Mouse (Mus musculus) G1E-ER4 (cell line): ENCODE measurements around the gene Tcirg1. TPM values are rescaled to one million over a fixed set of nuclear protein-coding genes. Genes with fewer than 3 reads are reported as not detected.

Source experiments
- GATA1 ChIP-seq: IDR thresholded peaks from one replicate; pipeline ENCODE4 v1.8.0; 2012; ENCODE audit warnings: low read length, inconsistent platforms
- polyA plus RNA-seq: library from polyadenylated mRNA; stranded (reverse); fragments of >175 nt; gene quantifications from 2 replicates; pipeline ENCODE4 v1.2.3, GENCODE M21; 2012

The Tcirg1 gene
- polyA plus RNA-seq, 1 experiment = 39.3 TPM

DNA sequence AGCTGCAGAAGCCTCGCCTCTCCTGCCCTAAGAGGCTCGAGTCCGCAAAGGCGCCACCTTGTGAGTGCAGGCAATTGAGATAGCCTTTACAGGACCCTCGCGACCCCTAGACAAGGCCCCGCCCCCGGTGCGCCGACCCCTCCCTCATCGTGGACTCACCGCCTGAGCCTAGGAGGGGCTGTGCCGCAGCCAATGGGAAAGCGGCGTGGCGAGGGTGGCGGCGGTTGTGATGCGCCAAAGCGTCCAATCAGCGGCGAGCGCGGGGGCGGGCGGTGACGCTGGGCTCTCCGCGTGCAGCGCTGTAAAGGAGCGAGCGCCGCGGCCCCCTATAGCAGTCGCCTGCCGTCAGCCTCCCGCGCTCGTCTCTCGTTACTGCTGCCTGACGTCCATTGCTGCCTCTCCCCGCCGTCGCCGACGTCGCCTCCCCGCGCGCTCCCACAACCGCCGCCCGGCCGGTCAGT, 55.4 kb downstream of the Tcirg1 start, which contains the start of gene Chka:
Gene Chka (plus strand): TSS at position 272 of the 461 bp plus-strand sequence.
- TF ChIP-seq GATA1 = no peak

DNA sequence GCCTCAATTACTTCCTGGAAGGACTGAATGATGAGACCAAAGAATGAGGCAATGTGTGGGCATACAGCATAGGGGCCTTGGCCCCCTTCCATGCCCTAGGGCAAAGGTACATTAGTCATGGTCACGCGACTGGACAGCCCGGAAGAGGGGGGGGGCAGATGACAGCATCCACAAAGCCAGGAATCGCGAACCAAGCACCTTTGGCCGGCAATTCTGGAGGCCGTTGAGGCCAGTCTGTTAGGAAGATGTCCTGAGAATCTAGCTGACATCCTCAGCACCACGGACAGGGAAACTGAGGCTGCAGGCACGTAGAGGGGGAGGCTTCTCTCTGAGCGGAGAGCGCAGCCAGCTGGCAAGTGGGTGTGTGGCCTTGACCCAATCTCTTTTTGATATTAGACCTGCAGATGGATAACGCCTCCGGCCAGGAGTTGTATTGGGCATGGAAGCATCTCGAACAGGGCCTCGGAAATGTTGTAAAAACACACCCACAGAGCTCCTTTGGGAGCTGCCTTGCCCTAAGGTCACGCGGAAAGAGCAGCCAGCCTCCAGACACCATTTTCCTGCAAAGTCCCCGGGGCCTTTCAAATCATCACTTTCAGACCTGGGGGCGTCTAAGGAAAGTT, 56.0 kb downstream of the Tcirg1 start:
- TF ChIP-seq GATA1 = no peak

DNA sequence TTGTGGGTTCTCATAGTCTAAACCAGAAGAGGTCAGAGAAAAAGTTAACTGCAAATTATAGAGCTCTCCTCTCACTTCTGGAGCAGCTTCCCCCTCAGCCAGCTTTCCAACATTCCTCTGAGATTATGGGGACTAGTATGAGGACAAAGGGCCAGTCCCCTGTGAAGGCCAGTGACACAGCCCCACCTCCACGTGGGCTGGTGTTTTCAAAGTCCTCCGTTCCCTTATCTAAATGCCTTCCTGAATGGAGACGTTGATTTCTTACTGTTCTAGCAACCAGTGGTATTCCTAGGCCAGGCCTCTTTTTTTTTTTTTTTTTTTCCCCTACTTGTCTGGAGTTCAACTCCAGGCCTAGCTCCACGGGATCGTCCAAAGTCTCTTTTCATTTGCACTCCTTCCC, 56.9 kb downstream of the Tcirg1 start:
- no peak for TF ChIP-seq GATA1

DNA sequence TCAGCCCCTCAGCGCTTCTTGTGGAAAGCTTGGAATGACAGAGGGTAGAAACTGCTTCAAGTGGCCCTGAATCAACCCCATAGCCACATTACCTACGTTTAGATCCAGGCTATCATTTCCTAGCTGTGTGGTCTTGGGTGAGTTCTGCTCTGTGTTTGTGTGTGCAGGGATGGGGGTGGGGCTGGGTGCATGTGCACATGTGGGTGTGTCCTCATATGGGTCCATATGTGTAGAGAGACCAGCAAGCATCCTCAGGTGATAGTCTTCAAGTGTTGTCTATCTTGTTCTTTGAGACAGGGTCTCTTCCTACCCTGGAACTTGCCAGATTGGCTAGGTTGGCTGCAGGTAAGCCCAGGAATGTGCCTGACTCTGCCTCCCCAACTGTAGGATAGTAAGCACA, 57.7 kb downstream of the Tcirg1 start:
- TF ChIP-seq GATA1 = no peak

DNA sequence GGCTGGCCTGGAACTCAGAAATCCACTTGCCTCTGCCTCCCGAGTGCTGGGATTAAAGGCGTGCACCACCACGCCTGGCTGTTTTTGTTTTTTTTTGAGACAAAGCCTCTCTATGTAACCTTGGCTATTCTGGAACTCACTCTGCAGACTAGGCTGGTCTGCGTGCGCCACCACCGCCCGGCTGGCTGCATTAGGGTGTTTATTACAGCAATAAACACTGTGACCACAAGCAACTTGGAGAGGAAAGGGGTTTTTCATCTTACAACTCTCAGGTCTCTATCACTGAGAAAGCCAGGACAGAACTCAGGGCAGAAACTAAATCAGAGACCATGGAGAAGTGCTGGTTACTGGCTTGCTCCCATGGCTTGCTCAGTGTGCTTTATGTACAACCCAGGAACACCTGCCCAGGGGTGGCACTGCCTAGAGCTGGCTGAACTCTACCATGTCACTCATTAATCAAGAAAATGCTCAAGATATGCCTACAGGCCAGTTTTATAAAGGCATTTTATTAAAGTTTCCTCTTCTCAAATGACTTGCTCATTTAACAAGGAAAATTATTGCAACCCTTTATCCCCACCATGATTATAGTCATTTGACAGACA, 58.6 kb downstream of the Tcirg1 start:
- TF ChIP-seq GATA1 = no peak

DNA sequence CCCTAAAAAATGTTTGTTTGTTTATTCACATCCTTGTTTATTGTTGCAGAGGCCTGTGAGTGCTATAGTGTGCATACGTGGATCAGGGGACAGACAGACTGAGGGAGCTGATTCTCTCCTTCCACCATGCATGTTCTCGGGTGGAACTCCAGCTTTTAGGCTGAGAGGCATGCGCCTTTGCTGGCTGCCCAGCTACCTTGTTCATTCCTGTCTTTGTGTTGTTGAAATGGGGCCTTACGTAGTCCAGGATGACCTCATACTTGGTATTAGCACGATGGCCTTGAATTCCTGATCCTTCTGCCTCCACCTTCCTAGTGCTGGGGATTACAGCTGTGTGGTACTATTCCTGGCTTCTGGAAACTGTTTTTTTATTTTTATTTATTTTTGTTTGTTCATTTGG, 59.2 kb downstream of the Tcirg1 start:
- no peak for TF ChIP-seq GATA1

DNA sequence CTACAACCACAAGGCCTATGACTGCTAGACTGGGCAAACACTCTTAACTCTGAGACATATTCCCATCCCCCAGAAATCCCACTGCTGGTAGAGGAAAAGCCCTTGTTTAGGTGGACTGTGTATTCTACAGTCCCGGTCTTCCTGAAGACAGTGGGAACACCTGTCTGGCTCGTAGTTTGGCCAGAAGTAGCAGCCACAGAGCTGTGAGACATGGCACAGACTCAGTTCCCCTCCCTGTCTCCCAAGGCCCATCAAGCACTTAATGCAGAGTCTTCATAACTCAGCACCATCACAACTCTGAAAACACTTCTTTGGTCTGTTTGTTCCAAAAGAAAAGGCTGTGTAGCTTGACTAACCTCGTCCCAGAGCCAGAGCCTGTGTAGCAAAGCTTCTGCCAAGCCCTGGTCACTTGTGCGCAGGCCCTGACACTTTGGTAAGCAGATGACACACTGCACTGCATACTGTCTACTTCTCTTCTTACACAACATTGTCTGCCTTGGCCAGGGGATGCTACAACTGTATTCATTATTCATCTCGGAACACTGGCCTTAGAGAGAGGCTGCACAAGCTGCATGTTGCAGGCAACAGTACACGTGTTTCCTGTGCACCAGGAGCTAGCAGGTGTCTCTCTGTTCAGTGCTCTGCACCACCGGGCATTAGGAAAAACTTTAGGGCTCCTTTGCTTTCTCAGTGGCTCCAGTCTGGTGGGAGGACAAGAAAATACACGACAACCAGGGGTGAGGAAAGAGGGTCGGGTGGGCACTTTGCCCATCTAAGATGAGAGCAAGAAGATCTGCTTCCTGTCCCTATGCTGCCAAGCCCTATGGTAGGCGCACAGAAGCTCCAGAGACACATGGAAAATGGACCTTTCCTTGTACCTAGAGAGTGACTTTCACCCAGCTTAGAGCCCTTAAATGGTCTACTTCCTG, 60.0 kb downstream of the Tcirg1 start:
- no peak for TF ChIP-seq GATA1

Other genes starting within 250 kb of the Tcirg1 start
- 0.03 and 0.04 TPM in 2 replicates for gene Lrp5, start 220.6 kb downstream of the Tcirg1 start, polyA plus RNA-seq
- 10.8 and 22.4 TPM in 2 replicates for gene 1810055G02Rik, start 198.8 kb downstream of the Tcirg1 start, polyA plus RNA-seq
- gene Kmt5b, start 139.7 kb downstream of the Tcirg1 start, polyA plus RNA-seq = 7.1 and 10.0 TPM in 2 replicates
- gene Chka, start 55.4 kb downstream of the Tcirg1 start, polyA plus RNA-seq = 15.2 and 16.8 TPM in 2 replicates
- gene Ndufs8, start 5.6 kb upstream of the Tcirg1 start, polyA plus RNA-seq = 41.9 and 220 TPM in 2 replicates
- not detected in 2 replicates for gene Aldh3b1, start 22.7 kb upstream of the Tcirg1 start, polyA plus RNA-seq
- 0.11 TPM in 1 of 2 replicates, not detected in the other for gene Unc93b1, start 28.1 kb upstream of the Tcirg1 start, polyA plus RNA-seq
- not detected in 2 replicates for gene Aldh3b3, start 51.5 kb upstream of the Tcirg1 start, polyA plus RNA-seq
- gene Aldh3b2, start 65.2 kb upstream of the Tcirg1 start, polyA plus RNA-seq = not detected in 2 replicates
- gene Acy3, start 79.4 kb upstream of the Tcirg1 start, polyA plus RNA-seq = 5.4 and 7.1 TPM in 2 replicates
- gene Tbx10, start 85.6 kb upstream of the Tcirg1 start, polyA plus RNA-seq = not detected in 2 replicates
- gene Nudt8, start 93.4 kb upstream of the Tcirg1 start, polyA plus RNA-seq = 26.3 and 32.2 TPM in 2 replicates
- 3.8 and 5.3 TPM in 2 replicates for gene Gm49405, start 93.5 kb upstream of the Tcirg1 start, polyA plus RNA-seq
- 7.2 and 8.9 TPM in 2 replicates for gene Doc2g, start 96.2 kb upstream of the Tcirg1 start, polyA plus RNA-seq
- 378 and 401 TPM in 2 replicates for gene Ndufv1, start 105.7 kb upstream of the Tcirg1 start, polyA plus RNA-seq
- gene Gstp1, start 130.9 kb upstream of the Tcirg1 start, polyA plus RNA-seq = 40.1 and 105 TPM in 2 replicates
- not detected in 2 replicates for gene Gstp2, start 138.9 kb upstream of the Tcirg1 start, polyA plus RNA-seq
- 4.1 and 7.7 TPM in 2 replicates for gene Gstp3, start 152.4 kb upstream of the Tcirg1 start, polyA plus RNA-seq
- gene Cabp2, start 174.4 kb upstream of the Tcirg1 start, polyA plus RNA-seq = not detected in 2 replicates
- gene Cdk2ap2, start 190.0 kb upstream of the Tcirg1 start, polyA plus RNA-seq = 70.4 and 72.4 TPM in 2 replicates
- gene Pitpnm1, start 192.9 kb upstream of the Tcirg1 start, polyA plus RNA-seq = 36.1 and 36.7 TPM in 2 replicates
- 99.6 and 105 TPM in 2 replicates for gene Aip, start 218.7 kb upstream of the Tcirg1 start, polyA plus RNA-seq
- not detected in 2 replicates for gene Gpr152, start 232.7 kb upstream of the Tcirg1 start, polyA plus RNA-seq
- gene Cabp4, start 236.9 kb upstream of the Tcirg1 start, polyA plus RNA-seq = 0.06 TPM in 1 of 2 replicates, not detected in the other
- 187 and 368 TPM in 2 replicates for gene Coro1b, start 241.5 kb upstream of the Tcirg1 start, polyA plus RNA-seq
- 448 and 548 TPM in 2 replicates for gene Ptprcap, start 246.5 kb upstream of the Tcirg1 start, polyA plus RNA-seq